Mouse (Mus musculus): Measurements from ENCODE around the gene Vmn1r30.

Vmn1r30 gene

DNA sequence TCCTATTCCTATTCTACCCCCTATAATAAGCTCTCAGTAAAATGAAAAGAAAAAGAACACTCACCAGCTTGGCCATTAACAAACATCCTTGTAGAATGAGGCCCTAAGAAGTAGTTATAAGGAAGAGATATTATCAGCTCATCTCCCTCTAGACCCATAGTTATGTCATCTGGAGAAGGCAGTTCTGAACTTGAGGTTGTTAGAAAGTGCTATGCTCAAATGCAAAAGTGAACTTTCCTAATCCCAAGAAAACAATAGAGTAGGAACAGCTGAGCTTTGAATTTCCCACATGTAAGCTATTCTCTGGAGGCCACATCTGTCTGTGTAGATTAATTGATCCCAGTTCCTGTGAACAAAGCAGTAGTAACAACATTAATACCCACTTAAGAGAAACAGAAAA lies at the start of gene Vmn1r30:
TSS of gene Vmn1r30 (minus strand) at position 101 of the 400 bp plus-strand sequence.
- DNase-seq (ENCODE audit: low spot score in 2 of 2): no peak

DNA sequence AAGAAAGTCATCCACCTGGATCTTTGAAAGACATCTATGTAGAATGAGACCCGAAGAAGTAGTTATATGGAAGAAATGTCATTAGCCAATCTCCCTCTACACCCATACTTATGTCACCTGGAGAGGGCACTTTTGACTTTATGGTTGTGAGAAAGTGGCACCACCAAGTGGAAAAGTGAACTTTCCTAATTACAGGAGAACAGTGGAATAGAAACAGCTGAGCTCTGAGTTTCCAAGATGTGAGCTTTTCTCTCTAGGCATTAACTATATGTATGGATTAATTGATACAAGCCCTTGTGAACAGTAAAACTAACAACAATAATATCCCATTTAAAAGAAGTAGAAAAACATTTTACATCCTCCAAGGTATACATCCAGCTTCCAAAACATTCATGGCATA lies 32.0 kb upstream of the Vmn1r30 start, which contains the start of gene Vmn1r31:
TSS of gene Vmn1r31 (minus strand) at position 101 of the 400 bp plus-strand sequence.
- DNase-seq (ENCODE audit: low spot score in 2 of 2): no peak

All from heart, adult 9 months (tissue).